Mouse (Mus musculus) CD4-positive, CD25-positive, alpha-beta regulatory T cell (primary cell): ENCODE data around the gene Mrps21. TPM values are rescaled to one million over a fixed set of nuclear protein-coding genes. Genes with fewer than 3 reads are reported as not detected.

Experiments
- polyA plus RNA-seq: library from polyadenylated mRNA; unstranded; fragments of 100-300 nt; shearing (Covaris generic); gene quantifications from one replicate; pipeline ENCODE4 v1.2.1, GENCODE M21; 2017

Gene Mrps21
- 216 TPM for polyA plus RNA-seq

GRCm38 (mm10) chr3:95871392-95871867 is at the start of gene Mrps21:
Mrps21 (minus strand) TSS chr3:95871519.

GRCm38 (mm10) chr3:95904568-95904967 is 33.2 kb upstream of the Mrps21 start, which contains the start of gene Car14:
Car14 (minus strand) TSS chr3:95904691.

GRCm38 (mm10) chr3:95893606-95894316 is 22.4 kb upstream of the Mrps21 start, which contains the start of gene Aph1a:
Aph1a (plus strand) TSS chr3:95893969.

GRCm38 (mm10) chr3:95891211-95892065 is 20.1 kb upstream of the Mrps21 start, which contains the start of gene BC028528:
BC028528 (minus strand) TSS chr3:95892005.

GRCm38 (mm10) chr3:95881979-95882815 is 10.9 kb upstream of the Mrps21 start, which contains the start of gene Ciart:
Ciart (minus strand) TSS chr3:95882251.

GRCm38 (mm10) chr3:95855502-95856089 is 15.7 kb downstream of the Mrps21 start, which contains the start of gene Prpf3:
Prpf3 (minus strand) TSS chr3:95855885.

GRCm38 (mm10) chr3:95818571-95819288 is 52.6 kb downstream of the Mrps21 start, which contains the start of gene Rprd2:
Rprd2 (minus strand) TSS chr3:95818863.

Other genes starting within 250 kb of the Mrps21 start
- 84.3 TPM for gene Ensa, start 246.5 kb downstream of the Mrps21 start, polyA plus RNA-seq
- gene Mcl1, start 212.7 kb downstream of the Mrps21 start, polyA plus RNA-seq: 602 TPM
- gene Adamtsl4, start 183.6 kb downstream of the Mrps21 start, polyA plus RNA-seq: 14.3 TPM
- gene Ecm1, start 131.9 kb downstream of the Mrps21 start, polyA plus RNA-seq: 386 TPM
- 90.1 TPM for gene Tars2, start 111.3 kb downstream of the Mrps21 start, polyA plus RNA-seq
- 30.2 TPM for gene Rprd2, start 52.7 kb downstream of the Mrps21 start, polyA plus RNA-seq
- 58.7 TPM for gene Prpf3, start 15.6 kb downstream of the Mrps21 start, polyA plus RNA-seq
- 5.8 TPM for gene Ciart, start 10.7 kb upstream of the Mrps21 start, polyA plus RNA-seq
- gene BC028528, start 20.5 kb upstream of the Mrps21 start, polyA plus RNA-seq: not detected
- gene Aph1a, start 22.4 kb upstream of the Mrps21 start, polyA plus RNA-seq: 63.2 TPM
- not detected for gene Car14, start 33.2 kb upstream of the Mrps21 start, polyA plus RNA-seq
- gene Anp32e, start 57.7 kb upstream of the Mrps21 start, polyA plus RNA-seq: 197 TPM
- 9.1 TPM for gene Plekho1, start 124.5 kb upstream of the Mrps21 start, polyA plus RNA-seq
- 28.6 TPM for gene Vps45, start 186.9 kb upstream of the Mrps21 start, polyA plus RNA-seq
- 19.7 TPM for gene Otud7b, start 233.0 kb upstream of the Mrps21 start, polyA plus RNA-seq